8 mouse cellular contexts compared by ENCODE assay signal in the genomic region with DNA sequence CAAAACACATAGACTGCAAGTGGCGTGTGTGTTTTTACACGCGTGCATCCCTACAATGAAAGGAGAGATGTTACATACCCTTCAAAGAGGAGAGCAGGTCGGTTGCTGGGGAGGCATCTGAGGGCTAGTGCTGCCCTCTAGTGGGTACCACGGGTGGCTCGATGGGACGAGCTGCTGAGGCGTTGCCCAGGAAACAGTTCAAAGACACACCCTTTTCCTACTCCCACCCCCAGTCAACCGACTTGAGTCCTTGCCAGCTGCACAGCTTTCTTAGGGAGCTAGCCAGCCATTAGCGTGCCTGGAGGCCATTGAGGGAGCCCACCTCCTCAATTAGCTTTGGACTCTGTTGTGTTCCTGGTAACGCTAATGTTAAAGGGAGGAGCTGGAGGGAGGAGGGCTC. TPM values are rescaled to one million over a fixed set of nuclear protein-coding genes. Genes with fewer than 3 reads are reported as not detected.
A peak's percentile ranks its signal among the peaks of the same experiment; 100 is the strongest.
DNase-seq lines count a peak whose midpoint lies in the region; ATAC-seq lines count a peak whose summit lies in the region.

No protein-coding gene starts in this region.

- peak overlapping the region; percentile 14; the same call in 1 of the 2 replicates for H3K4me3 ChIP-seq in hindbrain, embryonic 15.5 days

- H3K9ac ChIP-seq in hindbrain, embryonic 15.5 days = no peak overlapping the region

- no peaks in the 10 kb centered on the region for H3K9me3 ChIP-seq in hindbrain, embryonic 15.5 days

- H3K4me2 ChIP-seq in hindbrain, embryonic 15.5 days = peak overlapping the region; percentile 47

- no peak overlapping the region for H3K27ac ChIP-seq in hindbrain, embryonic 15.5 days (replicated peaks)

- no peaks in the 10 kb centered on the region for H3K27me3 ChIP-seq in hindbrain, embryonic 15.5 days

- H3K4me1 ChIP-seq in hindbrain, embryonic 15.5 days (replicated peaks) = peaks cover 4% of the 10 kb centered on the region; the same call in 1 of the 2 replicates

- DNase-seq in T-cell, adult 2 months (ENCODE audit: low spot score) = peak; percentile 87
- peak; percentile 77 to 85 for DNase-seq in cerebellum, postnatal 25 days
- DNase-seq in frontal cortex, postnatal 36 days (ENCODE audit: low spot score in 2 of 2) = peak; percentile 93 to 96
- DNase-seq in layer of hippocampus, postnatal 36 days = peak; percentile 88 to 93
- DNase-seq in lung, postnatal 25 days (ENCODE audit: low spot score) = peak; percentile 93
- peak; percentile 18 for DNase-seq in retina, adult 2 months (ENCODE audit: low read depth, low spot score)
- peak; percentile 91 for DNase-seq in thymus, postnatal 25 days

- no peaks in the 10 kb centered on the region for H3K36me3 ChIP-seq in hindbrain, embryonic 15.5 days

- peak; percentile 73 for ATAC-seq in hindbrain, embryonic 15.5 days (ENCODE audit: low FRiP score, low read depth)

- 2% methylated on average over 11 of the region's 11 CpGs for WGBS in hindbrain, embryonic 15.5 days

RNA-seq across cellular contexts. Expression of gene 6030408B16Rik, which starts 22.8 kb away (rescaled TPM):
- 0.31 TPM in 1 of 2 replicates, not detected in the other for polyA plus RNA-seq in hindbrain, embryonic 15.5 days (2015; fragmentation: Nextera tagmentation; extraction: Ambion mirVana)
- under 1 TPM; 0.20 to 0.30 TPM for total RNA-seq in layer of hippocampus, postnatal 36 days (2021)

RNA-seq across cellular contexts. Expression of gene Atg101, which starts 31.8 kb away (rescaled TPM):
- 75.5 and 76.5 TPM in 2 replicates for polyA plus RNA-seq in hindbrain, embryonic 15.5 days (2015; fragmentation: Nextera tagmentation; extraction: Ambion mirVana)
- total RNA-seq in layer of hippocampus, postnatal 36 days (2021) = 10 to 100 TPM; 48.8 to 49.5 TPM

RNA-seq across cellular contexts. Expression of gene Krt80, which starts 54.1 kb away (rescaled TPM):
- polyA plus RNA-seq in hindbrain, embryonic 15.5 days (2015; fragmentation: Nextera tagmentation; extraction: Ambion mirVana) = 0.06 and 0.13 TPM in 2 replicates
- total RNA-seq in layer of hippocampus, postnatal 36 days (2021) = under 1 TPM in 1 of 2 experiments, not detected in 1; 0.46 TPM

Comparison
In these comparisons a context has a peak if more than half of its experiments do, and no peak if none do; other contexts are left out.
1. DNase-seq: peak in every context shown above with its lines; median percentile 94 in frontal cortex, postnatal 36 days; 93 in lung, postnatal 25 days; 91 in thymus, postnatal 25 days; 90 in layer of hippocampus, postnatal 36 days; 87 in T-cell, adult 2 months; 81 in cerebellum, postnatal 25 days; 18 in retina, adult 2 months.